Mouse (Mus musculus) retina, embryonic 14.5 days (tissue): ENCODE measurements at regions not wholly inside any gene's neighbourhood (a gene's known extent, or its start where the extent isn't known, plus 50 kb on each side); places are given as distances from the start of the nearest gene placed in this dataset.

Experiments used
- DNase-seq: peaks from one replicate; pipeline ENCODE4 v3.0.0-alpha.2; 2015; ENCODE audit warnings: low spot score

DNA sequence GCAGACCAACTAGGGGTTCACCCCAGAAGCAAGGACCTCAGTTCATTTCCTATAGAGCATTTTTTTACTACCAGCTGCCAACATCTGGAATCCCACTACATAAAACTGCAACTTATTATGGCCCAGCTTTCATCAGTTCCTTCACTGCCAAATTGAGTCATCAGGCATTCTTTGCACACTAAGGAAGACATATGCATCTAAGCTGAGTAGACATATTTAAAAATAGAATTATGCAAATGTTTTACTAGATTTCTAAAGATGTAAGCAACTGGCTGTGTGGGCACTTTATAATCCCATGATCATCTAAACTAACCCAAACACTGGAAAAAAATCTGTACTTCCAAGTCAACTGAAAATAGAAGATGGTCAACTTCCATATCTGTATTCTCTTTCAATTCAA is 415.9 kb upstream of the Rarb start:
- DNase-seq = no peak

DNA sequence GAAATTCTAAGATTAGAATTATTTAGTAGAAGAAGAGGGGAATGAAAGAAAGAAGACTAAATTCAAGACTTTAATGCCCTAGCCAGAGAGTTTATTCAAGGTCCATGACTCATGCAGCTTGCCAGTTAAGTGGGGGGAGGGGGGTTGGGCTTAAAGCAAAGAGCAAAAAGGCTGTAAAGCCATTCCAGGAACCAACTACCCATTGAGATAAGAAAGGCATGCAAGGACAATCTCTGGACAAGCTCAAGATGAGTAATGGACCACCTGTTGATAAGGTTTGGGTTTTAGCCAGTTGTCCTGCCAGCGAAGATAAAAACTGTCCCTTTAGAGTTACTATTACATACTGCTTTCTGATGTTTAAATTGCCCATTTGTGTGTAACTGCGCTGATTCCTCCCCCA is 392.5 kb upstream of the Rarb start:
- no peak for DNase-seq

DNA sequence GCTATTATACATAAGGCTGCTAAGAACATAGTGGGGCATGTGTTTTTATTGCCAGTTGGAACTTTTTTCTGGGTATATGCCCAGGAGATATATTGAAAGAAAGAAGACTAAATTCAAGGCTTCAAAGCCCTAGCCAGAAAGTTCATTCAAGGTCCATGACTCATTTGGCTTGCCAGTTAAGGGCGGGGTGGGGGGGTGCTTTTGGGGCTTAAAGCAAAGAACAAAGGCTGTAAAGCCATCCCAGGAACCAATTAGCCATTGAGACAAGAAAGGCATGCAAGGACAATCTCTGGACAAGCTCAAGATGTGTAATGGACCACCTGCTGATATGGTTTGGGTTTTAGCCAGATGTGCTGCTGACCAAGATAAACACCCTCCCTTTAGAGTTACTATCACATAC is 386.7 kb upstream of the Rarb start:
- no peak for DNase-seq

DNA sequence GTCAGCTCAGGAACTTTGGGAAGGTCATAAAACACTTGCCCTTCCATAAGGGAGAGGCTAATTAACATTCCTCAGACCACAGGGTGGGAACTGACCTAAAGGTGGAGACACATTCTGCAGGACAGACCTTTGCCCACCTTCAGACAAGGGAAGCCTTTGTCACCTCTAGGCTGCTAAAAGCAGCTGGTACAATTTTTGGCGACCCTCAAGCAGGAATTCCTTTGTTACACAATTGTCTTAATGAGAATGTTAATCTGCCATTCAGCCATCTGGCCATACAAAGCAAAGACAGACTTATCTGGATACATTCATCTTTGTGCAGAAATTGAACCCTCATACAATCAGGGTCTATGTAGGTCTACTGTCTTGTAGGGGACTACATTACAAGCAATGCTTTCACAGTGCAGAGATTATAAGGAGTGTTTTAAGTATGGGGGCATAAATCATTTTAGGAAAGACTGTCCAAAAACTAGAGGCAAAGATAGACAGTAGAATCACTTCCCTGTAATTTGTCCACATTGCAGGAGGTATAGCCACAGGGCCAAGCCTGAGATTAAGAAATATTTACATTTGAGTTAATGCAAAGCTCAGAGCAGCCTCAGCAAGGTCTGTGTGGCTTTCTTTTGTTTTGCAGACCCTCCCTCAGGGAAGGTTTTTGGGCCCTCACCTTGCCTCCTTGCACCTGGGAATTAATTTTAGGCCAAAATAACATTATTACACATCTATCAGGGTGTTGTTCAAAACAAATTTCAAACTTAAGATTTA is 384.5 kb upstream of the Rarb start:
- DNase-seq = no peak

DNA sequence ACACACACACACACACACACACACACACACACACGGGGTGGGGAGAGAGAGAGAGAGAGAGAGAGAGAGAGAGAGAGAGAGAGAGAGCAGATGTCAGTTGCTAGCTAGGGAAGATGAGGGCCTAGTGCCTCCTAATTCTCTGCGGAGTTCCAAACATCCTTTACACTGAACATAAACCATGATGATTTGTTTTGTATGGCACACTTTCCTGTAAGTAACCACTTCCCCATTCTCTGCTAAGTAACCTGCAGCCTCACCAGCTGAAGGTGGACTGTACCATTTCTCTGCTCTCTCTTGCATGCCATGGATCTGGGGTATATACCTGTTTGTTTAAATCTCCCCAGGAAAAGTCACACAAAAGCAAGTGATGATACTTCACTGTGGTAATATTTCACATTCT is 374.0 kb upstream of the Rarb start:
- no peak for DNase-seq

DNA sequence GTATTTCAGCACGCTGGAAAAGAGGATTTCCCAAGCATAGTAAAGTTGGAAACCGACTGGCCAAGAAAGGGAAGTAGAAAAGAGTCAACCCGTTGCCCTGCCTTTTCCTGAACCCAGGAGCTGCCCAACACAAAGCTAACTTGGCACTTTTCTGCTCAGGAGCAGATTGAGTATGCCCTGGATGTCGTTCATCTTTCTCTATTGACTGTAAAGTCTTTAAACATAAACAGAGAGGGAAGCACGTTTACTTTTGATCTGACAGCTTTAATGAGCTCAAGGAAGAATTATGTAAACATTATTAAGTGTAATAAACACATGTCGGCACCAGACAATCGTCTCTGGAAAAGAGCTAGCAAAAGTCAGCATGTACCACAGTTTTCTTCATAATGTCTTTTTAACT is 354.3 kb upstream of the Rarb start:
- DNase-seq = no peak

DNA sequence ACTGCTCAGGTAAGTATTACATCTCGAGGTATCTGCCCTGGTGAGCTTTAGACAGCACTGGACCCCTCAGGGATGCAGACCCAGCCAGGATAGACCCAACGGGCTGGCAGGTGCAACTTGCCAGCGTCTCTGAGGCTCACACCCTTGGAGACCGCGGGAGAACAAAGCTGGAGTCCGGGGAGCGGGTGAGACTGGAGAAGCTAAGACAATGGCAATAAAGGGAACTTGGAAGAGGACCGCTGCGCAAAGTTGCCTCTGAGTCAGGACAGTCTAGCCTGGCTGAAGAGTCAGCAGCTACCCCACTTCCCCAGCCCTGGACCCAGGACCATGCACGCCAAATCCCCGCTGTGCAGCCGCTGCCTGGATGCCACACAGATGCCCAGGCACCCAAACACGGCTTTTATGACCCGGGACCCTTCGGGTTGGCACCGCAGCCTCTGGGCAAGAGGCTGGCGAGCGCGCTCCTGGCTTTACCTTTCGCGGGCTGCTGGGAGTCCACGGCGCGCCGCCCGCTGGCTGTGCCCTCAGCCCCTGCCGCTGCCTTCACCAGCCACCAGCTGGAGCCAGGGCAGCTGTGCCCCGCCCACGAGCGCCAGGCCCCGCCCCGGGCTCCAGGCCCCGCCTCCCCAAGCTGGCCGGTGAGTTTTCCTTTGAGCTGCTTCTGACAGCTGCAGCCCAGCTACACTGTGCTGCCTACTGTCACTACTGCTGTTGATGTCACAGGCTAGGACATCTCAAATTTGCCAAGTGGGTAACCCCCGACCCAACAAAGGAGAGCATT is 353.6 kb upstream of the Rarb start:
- DNase-seq = peak; percentile 88

DNA sequence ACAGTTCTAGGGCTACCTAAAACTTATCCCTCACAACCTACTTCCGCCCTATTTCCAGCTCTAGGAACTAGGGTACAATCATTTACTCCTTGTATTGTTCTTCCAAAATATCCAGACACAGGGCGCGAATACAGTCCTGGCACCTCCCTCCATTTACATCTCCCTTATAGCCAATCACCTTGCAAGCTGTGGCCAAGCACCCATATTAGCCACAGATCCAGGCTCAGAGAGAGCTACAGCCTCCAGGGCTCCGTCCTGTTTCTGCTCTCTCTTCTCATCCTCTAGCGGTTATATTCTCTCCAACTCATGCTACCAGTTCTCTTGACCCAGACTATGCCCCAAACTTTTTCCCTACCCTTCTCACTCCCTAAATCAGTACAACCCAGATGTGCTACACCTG is 352.9 kb upstream of the Rarb start:
- no peak for DNase-seq

DNA sequence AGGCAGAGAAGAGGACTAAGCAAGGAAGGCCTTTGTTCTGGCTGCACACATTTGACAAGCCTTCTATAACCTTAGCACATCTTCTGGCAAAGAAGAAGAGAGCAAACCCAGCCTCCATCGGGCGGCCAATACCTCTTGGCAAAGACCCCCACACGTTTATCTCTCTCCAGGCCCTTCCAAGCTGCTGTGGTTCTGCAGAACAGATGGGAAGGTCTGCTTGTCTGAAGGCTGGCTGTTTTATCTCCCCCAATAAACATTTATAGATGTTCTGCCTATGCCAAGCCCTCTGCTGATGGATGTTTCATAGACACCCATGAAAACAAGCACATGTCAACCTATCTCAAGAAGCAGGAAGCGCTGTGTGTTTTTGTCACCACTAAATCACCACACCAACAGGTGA is 339.4 kb upstream of the Rarb start:
- DNase-seq = no peak

DNA sequence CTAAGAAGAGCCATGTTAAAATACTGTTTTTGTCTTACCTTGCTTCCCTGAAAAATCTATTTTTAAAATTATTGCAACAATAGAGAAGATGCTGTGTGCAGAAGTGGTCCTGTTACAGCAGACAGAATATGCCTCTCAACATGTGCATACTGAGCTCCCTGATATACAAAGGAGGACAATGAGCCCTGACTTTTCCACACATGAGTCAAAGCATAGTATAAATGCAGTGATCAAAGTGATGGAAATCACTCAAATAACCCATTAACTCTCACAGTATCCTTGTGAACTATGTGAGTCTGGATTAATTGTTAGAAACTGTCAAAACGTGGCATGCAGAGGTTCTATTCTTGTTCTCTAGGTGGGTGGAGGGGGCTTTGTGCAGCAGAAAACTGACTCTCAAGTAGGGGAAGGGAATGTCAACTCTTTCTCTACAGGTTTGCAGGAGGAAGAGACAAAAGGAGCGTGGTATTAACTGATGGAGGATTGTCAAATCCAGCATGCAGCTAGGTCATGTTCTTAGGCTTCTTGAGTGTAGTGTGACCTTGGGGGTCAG is 337.5 kb upstream of the Rarb start:
- DNase-seq = no peak

DNA sequence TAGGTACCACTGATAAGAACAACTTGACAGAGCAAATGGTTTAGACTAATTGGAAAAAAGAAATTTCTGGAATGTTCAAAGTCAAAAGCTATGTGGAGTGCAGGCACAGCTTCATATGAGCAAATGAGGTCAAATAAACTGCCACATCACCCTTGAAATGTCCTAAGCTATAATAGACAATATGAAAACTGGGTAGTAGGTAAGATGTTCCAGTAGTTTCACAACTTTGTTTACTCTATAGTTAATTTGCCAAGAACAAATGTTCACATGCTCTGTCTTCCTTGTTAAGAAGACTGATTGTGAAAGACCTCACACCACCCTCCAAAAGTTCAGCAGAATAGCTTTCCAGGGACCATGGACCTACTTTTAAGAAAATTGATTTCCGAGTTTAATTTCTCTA is 301.7 kb upstream of the Rarb start:
- no peak for DNase-seq

DNA sequence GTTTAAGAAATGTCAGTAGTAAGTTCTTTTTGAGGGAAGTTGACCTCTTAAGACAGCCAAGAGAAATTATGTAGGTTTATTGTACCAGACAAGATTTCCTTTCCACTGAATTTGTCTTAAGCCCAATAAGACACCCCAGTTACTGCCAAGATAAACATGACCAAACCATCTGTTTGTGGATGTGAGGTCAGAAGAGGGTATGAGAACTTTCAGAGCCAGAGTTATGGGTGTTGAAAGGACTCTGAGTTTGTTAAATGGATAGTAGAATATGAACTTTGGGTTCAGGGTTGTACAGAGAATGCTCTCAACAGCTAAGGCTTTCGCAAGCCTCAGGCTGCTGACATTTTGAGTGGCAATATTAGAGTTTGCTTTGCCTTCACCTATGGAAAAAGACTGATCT is 287.7 kb upstream of the Rarb start:
- DNase-seq = no peak

DNA sequence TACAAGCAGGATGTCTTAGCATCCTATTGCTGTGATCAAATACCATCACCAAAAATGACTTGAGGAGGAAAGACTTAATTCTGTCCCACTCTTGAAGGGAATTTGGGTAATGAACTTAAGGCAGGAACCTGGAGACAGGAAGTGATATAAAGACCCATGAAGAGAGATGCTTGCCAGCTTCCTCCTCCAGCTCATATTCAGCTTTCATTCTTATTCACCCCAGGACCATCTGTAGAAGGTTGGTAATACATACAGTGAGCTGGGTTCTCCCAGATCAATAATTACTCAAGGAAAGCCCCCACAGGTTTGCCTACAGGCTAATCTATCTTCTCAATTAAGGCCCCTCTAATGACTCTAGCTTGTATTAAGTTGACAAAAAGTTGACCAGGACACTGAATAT is 283.5 kb upstream of the Rarb start:
- no peak for DNase-seq

DNA sequence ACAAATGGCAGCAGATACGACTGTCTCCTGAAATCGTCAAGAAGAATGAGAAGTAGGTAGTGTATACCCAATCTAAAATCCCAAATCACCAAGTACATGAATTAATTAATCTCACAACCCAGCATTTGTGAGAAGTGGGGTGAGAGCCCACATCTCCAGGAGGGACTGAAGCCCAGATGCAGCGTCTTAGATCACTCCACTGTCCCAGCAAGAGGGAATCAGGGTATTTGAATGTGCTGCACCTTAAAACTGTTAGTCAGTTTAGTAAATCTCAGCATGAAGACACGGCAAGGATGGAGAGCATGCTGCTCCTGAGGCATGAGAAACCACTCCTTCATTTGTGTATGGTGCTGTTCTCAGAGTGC is 271.6 kb upstream of the Rarb start:
- DNase-seq = peak; percentile 6

DNA sequence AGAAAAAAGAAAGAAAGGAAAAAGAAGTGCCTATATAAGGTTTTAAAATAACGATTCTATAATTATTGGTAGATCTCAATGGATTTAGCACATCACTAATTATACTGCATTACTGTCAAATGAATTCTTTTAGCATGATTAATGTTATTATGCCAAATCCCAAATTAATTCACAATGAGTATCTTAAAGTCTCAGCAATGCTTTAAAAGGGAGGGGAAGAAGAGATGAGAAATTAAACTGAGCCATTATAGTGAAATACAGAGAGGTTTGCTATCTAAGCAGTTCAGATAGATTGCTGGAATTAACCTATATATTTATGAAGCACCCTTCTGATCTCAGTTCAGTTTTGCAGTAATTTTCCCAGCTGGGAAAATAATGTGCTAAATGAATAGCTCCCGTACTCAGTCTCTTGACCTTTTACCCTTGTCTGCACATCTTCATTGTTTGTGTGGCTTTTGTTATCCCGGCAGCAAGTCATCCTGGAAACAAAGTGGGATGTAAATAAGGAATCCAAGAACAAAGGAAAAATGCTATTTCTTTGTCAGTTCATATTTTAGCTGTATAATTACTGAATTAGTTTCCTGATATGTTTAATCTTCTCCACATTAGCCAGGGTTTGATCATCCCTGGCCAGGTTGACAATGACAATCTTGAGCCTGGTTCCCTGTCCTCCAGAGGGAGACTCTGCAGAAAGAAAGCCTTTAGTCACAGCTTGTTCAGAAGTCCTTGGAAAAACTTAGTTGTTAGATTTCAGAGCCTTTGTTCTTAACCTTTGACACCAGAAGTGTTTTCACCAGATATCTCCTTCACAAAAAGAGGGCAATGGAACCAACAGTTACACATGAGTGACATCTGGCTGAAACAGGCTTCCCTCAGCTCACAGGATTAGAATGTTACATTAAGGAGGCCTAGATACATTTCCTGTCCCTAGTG is 270.9 kb upstream of the Rarb start:
- DNase-seq = peak; percentile 51

DNA sequence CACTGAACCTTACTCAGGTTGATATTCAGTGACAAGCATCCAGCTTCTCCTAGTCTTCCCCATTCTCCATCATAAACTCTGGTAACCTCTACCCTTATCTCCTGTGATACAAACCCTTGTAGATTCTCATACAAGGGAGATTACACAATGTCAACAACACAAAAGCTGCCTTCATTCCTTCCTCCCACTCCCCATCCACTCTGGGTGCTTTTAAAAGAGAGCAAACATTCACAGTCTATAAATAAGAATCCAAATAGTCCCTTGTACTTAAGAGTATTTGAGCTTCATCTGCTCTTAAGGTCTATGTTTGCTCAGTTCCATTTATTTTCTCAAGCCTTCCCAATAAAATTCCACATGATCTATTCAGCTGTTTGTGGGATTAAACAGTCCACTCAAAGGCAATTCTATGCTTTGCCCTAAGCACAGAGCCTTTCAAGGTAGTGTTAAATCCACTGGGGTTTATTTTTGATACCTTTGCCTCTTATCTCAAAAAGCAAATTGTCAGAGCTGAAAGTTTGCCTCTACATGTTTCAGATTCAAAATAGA is 270.2 kb upstream of the Rarb start:
- no peak for DNase-seq

DNA sequence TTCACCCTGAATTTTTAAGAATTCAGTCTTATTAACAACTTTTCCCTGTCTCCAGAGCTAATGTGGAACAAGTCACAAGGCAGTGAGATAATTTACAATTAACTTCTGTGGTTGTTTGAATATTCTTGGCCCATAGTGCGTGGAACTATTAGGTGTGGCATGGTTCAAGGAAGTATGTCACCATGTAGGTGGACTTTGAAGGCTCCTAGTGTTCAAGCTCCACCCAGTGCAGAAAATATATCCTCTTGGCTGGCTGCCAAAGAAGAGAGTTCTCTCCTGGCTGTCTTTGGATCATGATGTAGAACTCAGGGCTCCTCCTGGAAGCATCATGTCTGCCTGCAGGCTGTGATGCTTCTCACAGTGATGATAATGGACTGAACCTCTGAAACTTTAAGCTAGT is 268.9 kb upstream of the Rarb start:
- DNase-seq = no peak

DNA sequence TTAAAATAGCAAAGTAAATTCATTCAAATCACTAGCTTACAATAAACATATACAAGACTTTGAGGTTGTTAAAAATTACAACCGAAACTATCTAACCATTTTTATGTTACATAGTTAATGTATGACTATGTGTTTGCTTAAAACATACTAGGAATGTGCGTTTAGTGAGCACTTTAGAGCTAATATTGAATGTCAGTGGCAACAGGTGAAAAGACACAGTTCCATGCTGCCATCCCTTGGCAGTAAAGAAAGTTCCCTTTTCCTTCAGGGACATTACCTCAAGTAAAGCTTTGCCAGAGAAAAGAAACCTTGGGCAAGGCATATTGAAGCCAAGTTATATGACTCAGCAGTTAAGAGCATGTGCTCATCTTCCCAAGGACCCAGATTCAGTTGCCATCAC is 265.0 kb upstream of the Rarb start:
- DNase-seq = no peak

DNA sequence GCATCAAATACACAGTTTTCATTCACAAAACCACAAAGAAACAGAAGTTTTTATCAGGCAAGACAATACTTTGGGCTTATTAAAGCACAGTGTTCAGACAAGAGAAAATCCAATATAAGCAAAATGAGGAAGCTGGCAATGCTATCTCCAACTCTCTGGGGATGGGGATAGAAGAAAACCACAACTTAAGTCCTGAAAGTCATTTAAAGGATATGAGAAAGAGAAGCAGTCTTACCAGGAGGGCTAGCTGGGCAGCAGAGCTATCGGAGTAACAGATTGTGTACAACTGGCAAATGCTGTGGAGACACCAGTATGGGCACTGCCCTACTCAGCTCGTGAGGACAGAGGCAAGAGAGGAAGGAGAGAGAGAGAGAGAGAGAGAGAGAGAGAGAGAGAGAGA is 262.9 kb upstream of the Rarb start:
- DNase-seq = no peak

DNA sequence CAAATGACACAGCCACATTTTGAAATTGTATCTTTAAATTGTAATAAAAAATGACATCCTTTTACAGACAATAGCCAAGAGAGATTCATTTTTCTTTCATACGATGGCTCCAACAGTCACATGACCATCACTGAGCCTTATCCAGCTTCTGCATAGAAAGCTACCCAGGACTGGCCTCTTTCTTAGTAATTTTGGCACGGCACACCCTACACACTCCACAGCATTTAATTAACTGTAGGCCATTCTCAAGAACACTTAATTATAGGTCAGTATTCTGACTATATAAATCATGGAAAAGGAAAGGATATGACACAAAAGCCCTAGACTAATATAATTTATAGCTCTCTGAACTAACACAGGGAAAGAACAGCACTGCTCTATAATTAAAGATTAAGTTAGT is 260.6 kb upstream of the Rarb start:
- no peak for DNase-seq

DNA sequence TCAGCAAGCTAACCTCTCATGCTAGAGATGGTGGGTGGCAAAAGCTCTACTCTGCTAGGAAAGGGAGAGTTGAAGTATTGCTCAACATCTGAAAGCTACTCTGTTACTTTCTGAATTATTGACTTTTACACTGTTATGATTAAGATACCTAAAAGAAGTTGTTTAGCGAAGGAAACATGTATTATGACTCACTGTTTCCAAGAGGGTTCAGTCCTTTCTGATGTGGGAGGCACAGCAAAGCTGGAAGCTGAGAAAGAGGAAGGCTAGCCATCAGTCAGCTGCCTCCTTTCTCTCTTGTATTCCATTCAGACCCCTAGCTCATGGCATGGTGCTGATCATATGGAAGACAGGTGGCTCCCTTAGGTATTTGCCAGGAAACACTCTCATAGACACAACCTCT is 242.4 kb upstream of the Rarb start:
- no peak for DNase-seq

DNA sequence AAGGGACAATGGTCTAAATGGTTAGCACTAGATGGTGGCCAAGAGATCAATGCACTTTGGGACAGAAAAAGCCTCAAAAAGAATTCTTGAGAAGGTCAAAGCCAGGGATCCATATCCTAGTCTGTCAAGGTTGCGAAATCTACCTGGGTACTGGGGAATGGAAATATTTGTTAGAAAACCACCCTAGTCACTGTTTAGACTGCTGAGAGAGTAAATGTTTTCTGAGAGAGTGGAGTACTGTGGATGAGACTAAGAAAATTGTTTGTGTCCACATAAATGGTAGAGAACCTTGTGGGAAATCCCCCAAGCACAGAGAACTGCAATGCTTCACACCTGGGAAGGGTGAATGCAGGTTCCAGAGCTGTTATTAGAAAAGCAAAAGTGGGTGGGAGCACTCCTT is 239.5 kb upstream of the Rarb start:
- DNase-seq = no peak
